Mouse (Mus musculus): ENCODE results near the gene Gm20388. TPM values are rescaled to one million over a fixed set of nuclear protein-coding genes. Genes with fewer than 3 reads are reported as not detected.

Gm20388 gene
- polyA plus RNA-seq, 1 experiment, result not detected

DNA sequence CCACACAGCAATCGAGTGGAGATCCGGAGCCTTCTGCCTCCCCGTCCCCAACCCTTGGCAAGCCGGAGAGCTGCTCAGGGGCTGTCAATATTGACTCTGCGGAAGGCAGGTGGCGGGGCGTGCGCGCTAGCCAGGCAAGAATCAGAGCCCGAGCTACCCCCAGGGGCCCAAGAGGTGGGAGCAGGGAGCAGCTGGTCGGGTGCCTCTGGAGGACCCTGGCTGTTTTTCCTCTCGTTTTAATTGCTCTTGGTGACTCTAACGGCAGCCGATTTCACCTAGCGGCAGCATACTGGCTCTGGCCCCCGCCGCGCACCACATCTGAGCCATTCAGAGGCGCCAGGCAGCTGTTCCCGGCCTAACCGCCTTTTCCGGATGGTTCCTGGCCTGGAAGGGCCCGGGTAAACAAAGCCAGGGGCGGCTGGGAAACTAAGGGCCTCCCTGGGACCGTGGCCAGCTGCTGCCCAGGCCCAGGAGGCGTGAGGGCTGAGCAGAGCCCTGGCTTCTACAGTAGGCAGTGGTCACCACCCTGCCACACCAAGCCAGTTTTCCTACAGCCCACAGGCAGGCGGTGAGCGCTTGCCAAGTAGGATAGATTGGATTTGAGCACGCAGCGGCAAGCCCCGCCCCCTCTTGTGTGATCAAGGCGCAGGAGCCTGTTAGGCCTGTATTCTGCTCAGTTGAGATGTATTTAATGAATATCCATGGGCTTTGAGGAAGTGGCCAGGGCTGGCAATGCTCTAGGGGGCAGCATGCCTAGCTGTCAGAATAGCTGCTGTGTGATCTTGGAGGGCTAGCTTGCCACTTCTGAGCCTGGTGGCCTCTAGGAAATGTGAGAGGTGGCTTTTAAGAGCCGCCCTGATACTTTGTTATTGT is 506.1 kb downstream of the Gm20388 start:
- 35% methylated on average over 33 of the region's 33 CpGs for WGBS
- Histone ChIP-seq H3K4me1 (ENCODE audit: control insufficient read depth, insufficient read depth, low read length) (peaks cover 83% of the 10 kb centered on the region), H3K27ac (ENCODE audit: insufficient read depth, low read depth, low read length) (peak overlapping the region; percentile 41), H3K4me3 (ENCODE audit: insufficient read depth, low read depth, low read length) (no peak overlapping the region)
- TF ChIP-seq CTCF (IDR thresholded peaks at IDR 0.05; ENCODE audit: insufficient read depth, low read depth, low read length) (no peak), POLR2A (IDR thresholded peaks at IDR 0.05; ENCODE audit: insufficient read depth, low read depth, low read length) (no peak)

DNA sequence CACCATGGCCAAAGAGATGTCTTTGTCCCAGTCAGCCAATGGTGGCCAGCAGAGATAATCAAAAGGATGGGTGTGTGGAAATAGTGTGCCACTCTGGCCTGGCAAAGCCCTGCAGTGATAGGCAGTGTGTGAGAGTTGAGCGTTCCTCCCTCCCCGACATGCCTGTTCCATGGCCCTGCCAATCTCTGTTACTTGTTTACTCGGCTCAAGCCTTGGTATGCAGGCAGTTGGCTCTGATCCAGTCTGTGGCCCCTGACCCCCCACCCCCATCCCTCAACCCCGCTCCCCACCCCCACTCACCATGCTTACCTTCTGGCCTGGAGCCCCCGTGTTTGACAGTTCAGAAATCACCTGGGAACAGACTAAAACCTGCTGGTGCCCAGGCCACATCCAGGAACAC is 507.5 kb downstream of the Gm20388 start:
- Histone ChIP-seq H3K4me3 (ENCODE audit: insufficient read depth, low read depth, low read length) (no peak overlapping the region), H3K4me1 (ENCODE audit: control insufficient read depth, insufficient read depth, low read length) (peaks cover 83% of the 10 kb centered on the region), H3K27ac (ENCODE audit: insufficient read depth, low read depth, low read length) (no peak overlapping the region)
- WGBS, result 77% methylated on average over 5 of the region's 5 CpGs
- TF ChIP-seq CTCF (IDR thresholded peaks at IDR 0.05; ENCODE audit: insufficient read depth, low read depth, low read length), result no peak
- TF ChIP-seq POLR2A (IDR thresholded peaks at IDR 0.05; ENCODE audit: insufficient read depth, low read depth, low read length), result no peak

DNA sequence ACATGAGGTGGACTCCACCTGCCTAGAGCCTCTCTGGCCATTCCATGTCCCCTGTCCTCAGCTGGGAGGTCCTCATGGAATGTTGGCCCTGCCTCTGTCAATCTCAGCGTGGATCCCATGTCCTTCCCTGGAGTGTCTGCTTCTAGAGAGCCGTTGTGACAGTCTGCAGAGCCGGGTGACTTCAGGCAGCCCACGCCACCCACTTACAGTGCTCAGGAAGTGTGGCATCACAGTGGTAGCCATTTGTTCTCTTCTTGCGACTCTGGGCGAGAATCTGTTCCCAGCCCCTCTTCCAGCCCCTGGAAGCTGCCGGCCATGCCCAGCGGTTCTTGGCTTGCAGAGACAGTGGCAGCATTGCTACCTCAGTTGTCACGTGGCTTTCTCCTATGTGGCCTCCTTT is 509.0 kb downstream of the Gm20388 start:
- TF ChIP-seq CTCF (IDR thresholded peaks at IDR 0.05; ENCODE audit: insufficient read depth, low read depth, low read length) (no peak), POLR2A (IDR thresholded peaks at IDR 0.05; ENCODE audit: insufficient read depth, low read depth, low read length) (no peak)
- 72% methylated on average over 9 of the region's 9 CpGs for WGBS
- H3K4me1 ChIP-seq (ENCODE audit: control insufficient read depth, insufficient read depth, low read length), result peaks cover 83% of the 10 kb centered on the region

DNA sequence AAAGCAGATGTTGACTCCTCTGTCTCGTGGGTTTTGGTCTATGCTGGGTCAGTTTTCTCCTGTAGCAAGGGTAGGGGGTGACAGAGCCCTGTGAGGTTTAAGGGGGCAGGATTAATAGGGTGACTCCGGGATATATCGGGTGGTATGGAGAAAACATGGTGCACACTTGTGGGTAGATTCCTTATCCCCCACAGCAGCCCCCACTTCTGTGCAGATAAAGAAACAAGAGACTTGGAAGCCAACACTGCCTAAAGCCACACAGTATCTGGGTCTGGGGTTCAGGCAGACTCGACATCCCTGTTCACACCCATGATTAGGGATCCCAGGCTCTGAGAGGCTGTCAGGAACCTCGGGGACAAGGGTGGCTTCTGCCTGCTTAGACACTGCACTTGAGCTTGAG is 509.6 kb downstream of the Gm20388 start:
- H3K4me3 ChIP-seq (ENCODE audit: insufficient read depth, low read depth, low read length), result no peak overlapping the region
- peaks cover 87% of the 10 kb centered on the region for H3K4me1 ChIP-seq (ENCODE audit: control insufficient read depth, insufficient read depth, low read length)
- no peak overlapping the region for H3K27ac ChIP-seq (ENCODE audit: insufficient read depth, low read depth, low read length)
- TF ChIP-seq POLR2A (IDR thresholded peaks at IDR 0.05; ENCODE audit: insufficient read depth, low read depth, low read length) (no peak), CTCF (IDR thresholded peaks at IDR 0.05; ENCODE audit: insufficient read depth, low read depth, low read length) (no peak)
- WGBS, result 64% methylated on average over 5 of the region's 5 CpGs

More for the DNA sequence above, 509.0 kb downstream of the Gm20388 start:
- Histone ChIP-seq H3K4me3 (ENCODE audit: insufficient read depth, low read depth, low read length) (no peak overlapping the region), H3K27ac (ENCODE audit: insufficient read depth, low read depth, low read length) (no peak overlapping the region)

DNA sequence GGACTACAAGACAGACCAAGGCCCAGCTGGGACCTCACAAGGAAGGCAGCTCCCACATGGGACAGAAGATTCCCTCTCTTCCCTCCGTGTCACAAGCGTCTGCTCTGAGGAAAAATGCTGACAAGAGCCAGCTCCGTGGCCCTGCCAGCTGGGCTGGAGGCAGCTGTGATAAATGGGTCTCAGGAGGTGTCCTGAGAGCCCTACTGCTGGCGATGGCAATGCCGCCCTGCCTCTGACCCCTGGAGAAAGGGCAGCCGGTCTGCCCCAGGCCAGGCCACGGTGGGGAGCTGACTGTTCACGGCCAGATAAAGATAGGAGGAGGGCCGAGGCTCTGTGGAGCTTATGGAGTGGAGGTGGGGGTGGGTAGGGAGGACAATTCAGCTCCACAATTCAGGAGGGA is 511.0 kb downstream of the Gm20388 start:
- Histone ChIP-seq H3K27ac (ENCODE audit: insufficient read depth, low read depth, low read length) (no peak overlapping the region), H3K4me1 (ENCODE audit: control insufficient read depth, insufficient read depth, low read length) (peaks cover 89% of the 10 kb centered on the region)

DNA sequence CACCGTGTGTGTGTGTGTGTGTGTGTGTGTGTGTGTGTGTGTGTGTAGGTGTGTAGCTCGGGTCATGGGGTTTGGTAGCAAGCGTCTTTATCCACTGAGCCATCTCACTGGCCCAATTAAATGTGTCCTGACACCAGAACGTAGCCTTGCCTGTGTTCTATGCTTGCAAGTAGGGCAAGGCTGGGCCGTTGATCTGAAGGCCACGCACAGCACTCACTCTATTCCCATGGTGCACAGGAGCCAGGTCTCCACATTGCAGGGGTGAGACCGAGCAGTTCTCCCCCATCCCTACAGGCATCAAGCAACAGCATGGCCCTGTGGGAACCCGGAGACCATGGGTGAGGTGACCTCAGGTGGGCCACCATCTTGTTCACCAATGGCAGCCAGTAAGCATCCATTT is 511.6 kb downstream of the Gm20388 start:
- no peak for TF ChIP-seq POLR2A (IDR thresholded peaks at IDR 0.05; ENCODE audit: insufficient read depth, low read depth, low read length)
- TF ChIP-seq CTCF (IDR thresholded peaks at IDR 0.05; ENCODE audit: insufficient read depth, low read depth, low read length), result no peak
- Histone ChIP-seq H3K4me3 (ENCODE audit: insufficient read depth, low read depth, low read length) (no peak overlapping the region), H3K27ac (ENCODE audit: insufficient read depth, low read depth, low read length) (no peak overlapping the region), H3K4me1 (ENCODE audit: control insufficient read depth, insufficient read depth, low read length) (peaks cover 89% of the 10 kb centered on the region)
- 94% methylated on average over 8 of the region's 8 CpGs for whole genome bisulfite sequencing

More for the DNA sequence above, 511.0 kb downstream of the Gm20388 start:
- no peak overlapping the region for H3K4me3 ChIP-seq (ENCODE audit: insufficient read depth, low read depth, low read length)
- WGBS, result 58% methylated on average over 9 of the region's 9 CpGs
- no peak for TF ChIP-seq CTCF (IDR thresholded peaks at IDR 0.05; ENCODE audit: insufficient read depth, low read depth, low read length)
- TF ChIP-seq POLR2A (IDR thresholded peaks at IDR 0.05; ENCODE audit: insufficient read depth, low read depth, low read length), result no peak

DNA sequence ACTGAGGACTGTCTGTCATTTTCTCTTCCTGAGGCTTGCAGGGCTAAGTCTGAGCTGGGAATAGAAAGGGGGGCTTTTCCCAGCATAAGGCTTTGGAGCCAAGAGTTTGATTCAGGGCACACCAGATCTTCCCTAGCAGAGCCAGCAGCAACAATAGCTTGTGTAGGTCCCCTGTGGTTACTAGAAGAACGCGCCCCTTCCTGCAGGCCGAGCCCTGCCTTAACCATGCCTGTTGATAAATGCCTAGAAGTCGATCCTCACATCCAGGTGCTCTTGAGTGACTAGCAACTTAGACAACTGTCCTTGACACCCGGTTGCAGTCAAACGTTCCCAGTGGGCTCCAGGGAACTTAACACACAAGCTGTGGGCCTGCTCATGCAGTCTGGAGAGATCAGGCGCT is 512.9 kb downstream of the Gm20388 start:
- WGBS, result 72% methylated on average over 7 of the region's 7 CpGs
- H3K4me3 ChIP-seq (ENCODE audit: insufficient read depth, low read depth, low read length), result no peak overlapping the region
- no peak overlapping the region; the same call in 1 of the 2 replicates for H3K27ac ChIP-seq (ENCODE audit: insufficient read depth, low read depth, low read length)
- H3K4me1 ChIP-seq (ENCODE audit: control insufficient read depth, insufficient read depth, low read length), result peaks cover 91% of the 10 kb centered on the region
- TF ChIP-seq CTCF (IDR thresholded peaks at IDR 0.05; ENCODE audit: insufficient read depth, low read depth, low read length) (no peak), POLR2A (IDR thresholded peaks at IDR 0.05; ENCODE audit: insufficient read depth, low read depth, low read length) (no peak)

DNA sequence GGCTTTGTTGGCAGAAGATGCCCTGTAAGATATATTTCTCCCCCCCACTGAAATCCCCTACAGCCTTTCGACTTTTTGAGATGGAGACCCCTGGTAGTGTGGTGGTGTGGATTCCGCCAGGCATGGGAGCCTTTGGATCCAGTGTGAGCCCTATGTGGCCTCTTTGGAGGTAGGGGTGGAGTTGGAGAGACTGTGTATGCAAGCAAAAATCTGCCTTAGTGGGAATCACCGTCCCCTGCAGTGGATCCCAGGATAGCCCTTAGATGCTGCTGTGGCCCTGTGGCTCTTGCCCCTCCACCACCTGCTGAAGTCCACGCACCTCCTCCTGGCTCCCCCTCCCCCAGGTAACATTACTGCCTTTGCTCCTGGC is 514.2 kb downstream of the Gm20388 start:
- 41% methylated on average over 4 of the region's 4 CpGs for WGBS

DNA sequence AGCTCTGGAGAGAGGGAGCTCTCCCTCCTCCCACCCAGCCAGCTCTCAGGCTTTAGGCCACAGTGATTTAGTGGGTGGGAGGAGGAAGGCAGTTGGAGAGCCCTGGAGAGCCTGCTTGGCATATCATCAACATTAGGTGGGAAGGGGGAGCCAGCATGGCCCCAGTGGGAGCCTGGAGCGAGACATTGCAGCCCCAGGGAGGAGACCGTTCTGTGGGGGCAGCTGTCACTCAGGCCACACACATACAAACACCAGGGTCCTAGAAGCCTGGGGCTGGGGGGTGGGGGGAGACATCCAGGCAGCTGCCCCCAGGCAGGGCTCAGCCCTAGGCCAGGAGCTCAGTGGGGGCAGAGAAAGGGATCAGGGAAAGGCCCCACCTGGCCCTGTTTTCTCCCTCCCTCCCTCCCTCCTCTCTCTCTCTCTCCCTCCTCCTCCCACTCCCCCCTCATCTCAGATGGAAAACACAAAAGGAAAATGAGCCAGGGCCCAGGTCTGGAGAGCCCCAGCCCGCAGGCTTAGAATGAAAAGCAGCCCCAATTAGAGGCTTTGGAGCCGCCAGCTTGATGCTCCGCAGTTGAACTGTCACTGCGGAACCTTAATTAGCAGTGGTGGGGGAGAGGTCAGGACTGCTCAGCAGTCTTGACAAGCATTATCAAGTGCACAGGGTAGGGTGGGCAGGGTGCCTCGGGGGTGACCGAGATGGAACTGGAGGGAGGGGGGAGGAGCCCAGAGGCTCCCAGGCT is 514.7 kb downstream of the Gm20388 start:
- Histone ChIP-seq H3K4me1 (ENCODE audit: control insufficient read depth, insufficient read depth, low read length) (peaks cover 82% of the 10 kb centered on the region), H3K4me3 (ENCODE audit: insufficient read depth, low read depth, low read length) (no peak overlapping the region)

More for the DNA sequence above, 514.2 kb downstream of the Gm20388 start:
- Histone ChIP-seq H3K27ac (ENCODE audit: insufficient read depth, low read depth, low read length) (peak overlapping the region; percentile 87), H3K4me3 (ENCODE audit: insufficient read depth, low read depth, low read length) (no peak overlapping the region), H3K4me1 (ENCODE audit: control insufficient read depth, insufficient read depth, low read length) (peaks cover 88% of the 10 kb centered on the region)
- no peak for TF ChIP-seq CTCF (IDR thresholded peaks at IDR 0.05; ENCODE audit: insufficient read depth, low read depth, low read length)
- TF ChIP-seq POLR2A (IDR thresholded peaks at IDR 0.05; ENCODE audit: insufficient read depth, low read depth, low read length), result no peak

More for the DNA sequence above, 514.7 kb downstream of the Gm20388 start:
- peak overlapping the region; percentile 87 for H3K27ac ChIP-seq (ENCODE audit: insufficient read depth, low read depth, low read length)
- WGBS, result 13% methylated on average over 8 of the region's 8 CpGs
- TF ChIP-seq POLR2A (IDR thresholded peaks at IDR 0.05; ENCODE audit: insufficient read depth, low read depth, low read length) (no peak), CTCF (IDR thresholded peaks at IDR 0.05; ENCODE audit: insufficient read depth, low read depth, low read length) (no peak)

All from olfactory bulb, adult 2 months (tissue).